Mouse (Mus musculus): Measurements from ENCODE around the gene Bcl9l.

Bcl9l gene

GRCm38 (mm10) chr9:44483510-44484044, 952 bp downstream of the Bcl9l start:
- peak; percentile 79 to 81 for DNase-seq

- DNase-seq = no peak
These were observed 1.9 kb downstream of the Bcl9l start for GRCm38 (mm10) chr9:44484311-44485104.

GRCm38 (mm10) chr9:44485105-44485515, 2.5 kb downstream of the Bcl9l start:
- no peak for DNase-seq

GRCm38 (mm10) chr9:44485516-44486161, 3.0 kb downstream of the Bcl9l start:
- DNase-seq = peak in 1 of 2 experiments; percentile 20

GRCm38 (mm10) chr9:44486335-44486734, 3.7 kb downstream of the Bcl9l start:
- DNase-seq = peak in 1 of 2 experiments; percentile 22

- peak in 1 of 2 experiments; percentile 36 for DNase-seq
These were observed 4.3 kb downstream of the Bcl9l start for GRCm38 (mm10) chr9:44486741-44487421.

GRCm38 (mm10) chr9:44487441-44487840, 4.8 kb downstream of the Bcl9l start:
- peak in 1 of 2 experiments; percentile 35 for DNase-seq

- DNase-seq = no peak
These were observed 5.8 kb downstream of the Bcl9l start for GRCm38 (mm10) chr9:44488416-44488815.

- DNase-seq = peak; percentile 64 to 65
These were observed 6.3 kb downstream of the Bcl9l start for GRCm38 (mm10) chr9:44488855-44489381.

GRCm38 (mm10) chr9:44489651-44490085, 7.0 kb downstream of the Bcl9l start:
- DNase-seq = peak; percentile 74 to 81

GRCm38 (mm10) chr9:44490086-44490967, 7.7 kb downstream of the Bcl9l start:
- peak in 1 of 2 experiments; percentile 49 for DNase-seq

GRCm38 (mm10) chr9:44491351-44491750, 8.7 kb downstream of the Bcl9l start:
- no peak for DNase-seq

GRCm38 (mm10) chr9:44492631-44493461, 10.2 kb downstream of the Bcl9l start:
- DNase-seq = peak; percentile 74 to 77

GRCm38 (mm10) chr9:44494261-44494862, 11.7 kb downstream of the Bcl9l start:
- peak; percentile 48 to 50 for DNase-seq

GRCm38 (mm10) chr9:44494863-44495809, 12.5 kb downstream of the Bcl9l start:
- DNase-seq = peak; percentile 41 to 51

- DNase-seq = peak in 1 of 2 experiments; percentile 4
These were observed 13.3 kb downstream of the Bcl9l start for GRCm38 (mm10) chr9:44495810-44496344.

- DNase-seq = no peak
These were observed 14.3 kb downstream of the Bcl9l start for GRCm38 (mm10) chr9:44496803-44497461.
